Mouse (Mus musculus): ENCODE results near the gene Pip4p1. TPM values are rescaled to one million over a fixed set of nuclear protein-coding genes. Genes with fewer than 3 reads are reported as not detected.
"Not testable (repeated sequence)": the region's sequence is repeated elsewhere in the genome, so short reads cannot be mapped to it uniquely, and the experiment has no call there.

Pip4p1 gene
- 67.3 and 73.1 TPM in 2 replicates for polyA plus RNA-seq (2016; fragmentation: Nextera tagmentation; extraction: Ambion mirVana)

GRCm38 (mm10) chr14:50930754-50931492 lies at the start of gene Pip4p1, which contains the start of gene Pnp:
Gene Pip4p1 (minus strand): TSS chr14:50930856.
Gene Pnp (plus strand): TSS chr14:50931082.
- Histone ChIP-seq H3K27ac (peak within 1 kb of the TSS; percentile 93), H3K4me1 (peaks cover 34% of the 10 kb centered on the region), H3K27me3 (no peaks in the 10 kb centered on the region), H3K4me2 (peak within 1 kb of the TSS; percentile 89), H3K9me3 (no peaks in the 10 kb centered on the region), H3K36me3 (replicated peaks) (peaks cover 34% of the 10 kb centered on the region), H3K4me3 (replicated peaks) (peak within 1 kb of the TSS; percentile 93), H3K9ac (peak within 1 kb of the TSS; percentile 96)
- under 1% methylated on average over 68 of the region's 68 CpGs for WGBS
- ATAC-seq (ENCODE audit: low FRiP score): peak; percentile 99

GRCm38 (mm10) chr14:50979631-50980030 lies 49.0 kb upstream of the Pip4p1 start:
- Histone ChIP-seq H3K36me3 (replicated peaks) (no peaks in the 10 kb centered on the region), H3K9me3 (no peaks in the 10 kb centered on the region), H3K4me2 (no peak overlapping the region), H3K4me1 (peaks cover 6% of the 10 kb centered on the region; the same call in 1 of the 2 replicates), H3K27ac (no peak overlapping the region), H3K4me3 (replicated peaks) (no peak overlapping the region), H3K27me3 (no peaks in the 10 kb centered on the region), H3K9ac (no peak overlapping the region)
- no peak for ATAC-seq (ENCODE audit: low FRiP score)

- H3K27ac ChIP-seq; H3K9ac ChIP-seq; H3K9me3 ChIP-seq; H3K27me3 ChIP-seq; H3K4me1 ChIP-seq; H3K4me3 ChIP-seq (replicated peaks); H3K4me2 ChIP-seq; H3K36me3 ChIP-seq (replicated peaks); ATAC-seq (ENCODE audit: low FRiP score): not testable (repeated sequence)
- 95% methylated on average over 6 of the region's 6 CpGs for WGBS
These were observed 47.8 kb upstream of the Pip4p1 start for GRCm38 (mm10) chr14:50978451-50978850.

GRCm38 (mm10) chr14:50976674-50977073 lies 46.0 kb upstream of the Pip4p1 start:
- Histone ChIP-seq H3K4me1 (peaks cover 6% of the 10 kb centered on the region; the same call in 1 of the 2 replicates), H3K4me2 (peak overlapping the region; percentile 1), H3K9me3 (no peaks in the 10 kb centered on the region), H3K27ac (no peak overlapping the region), H3K36me3 (replicated peaks) (no peaks in the 10 kb centered on the region), H3K27me3 (no peaks in the 10 kb centered on the region), H3K9ac (no peak overlapping the region), H3K4me3 (replicated peaks) (no peak overlapping the region)
- no peak for ATAC-seq (ENCODE audit: low FRiP score)
- 9% methylated on average over 9 of the region's 9 CpGs for WGBS

- Histone ChIP-seq H3K27me3 (no peaks in the 10 kb centered on the region), H3K9me3 (no peaks in the 10 kb centered on the region), H3K36me3 (replicated peaks) (no peaks in the 10 kb centered on the region), H3K4me1 (peaks cover 9% of the 10 kb centered on the region), H3K4me3 (replicated peaks) (no peak overlapping the region), H3K4me2 (no peak overlapping the region), H3K27ac (no peak overlapping the region), H3K9ac (no peak overlapping the region)
- 53% methylated on average over 5 of the region's 5 CpGs for WGBS
- no peak for ATAC-seq (ENCODE audit: low FRiP score)
These were observed 44.3 kb upstream of the Pip4p1 start for GRCm38 (mm10) chr14:50975001-50975400.

- H3K36me3 ChIP-seq (replicated peaks): no peaks in the 10 kb centered on the region
- WGBS: 22% methylated on average over 4 of the region's 4 CpGs
These were observed 43.0 kb upstream of the Pip4p1 start for GRCm38 (mm10) chr14:50973700-50974099.

GRCm38 (mm10) chr14:50973054-50973453 lies 42.4 kb upstream of the Pip4p1 start:
- H3K4me1 ChIP-seq: peaks cover 19% of the 10 kb centered on the region
- H3K9me3 ChIP-seq, H3K27me3 ChIP-seq: not testable (repeated sequence)

More at GRCm38 (mm10) chr14:50973700-50974099, 43.0 kb upstream of the Pip4p1 start:
- Histone ChIP-seq H3K4me3 (replicated peaks) (no peak overlapping the region), H3K4me2 (no peak overlapping the region), H3K9ac (no peak overlapping the region), H3K4me1 (peaks cover 19% of the 10 kb centered on the region), H3K27me3 (no peaks in the 10 kb centered on the region), H3K9me3 (no peaks in the 10 kb centered on the region), H3K27ac (no peak overlapping the region)
- no peak for ATAC-seq (ENCODE audit: low FRiP score)

GRCm38 (mm10) chr14:50970822-50971221 lies 40.2 kb upstream of the Pip4p1 start:
- Histone ChIP-seq H3K27me3 (no peaks in the 10 kb centered on the region), H3K4me3 (replicated peaks) (no peak overlapping the region), H3K9ac (no peak overlapping the region), H3K36me3 (replicated peaks) (no peaks in the 10 kb centered on the region), H3K9me3 (no peaks in the 10 kb centered on the region), H3K4me2 (no peak overlapping the region), H3K4me1 (peaks cover 13% of the 10 kb centered on the region), H3K27ac (no peak overlapping the region)
- 69% methylated on average over 1 of the region's 1 CpGs for WGBS
- no peak for ATAC-seq (ENCODE audit: low FRiP score)

More at GRCm38 (mm10) chr14:50973054-50973453, 42.4 kb upstream of the Pip4p1 start:
- WGBS: 91% methylated on average over 5 of the region's 5 CpGs
- not testable (repeated sequence) for H3K4me3 ChIP-seq (replicated peaks); H3K4me2 ChIP-seq; ATAC-seq (ENCODE audit: low FRiP score); H3K36me3 ChIP-seq (replicated peaks); H3K27ac ChIP-seq; H3K9ac ChIP-seq

GRCm38 (mm10) chr14:50969558-50970544 lies 39.2 kb upstream of the Pip4p1 start:
- WGBS: 13% methylated on average over 12 of the region's 12 CpGs
- 0 out of 2 replicates have a peak overlapping the region, but pooled peaks have one; percentile 15 for H3K27ac ChIP-seq
- ATAC-seq (ENCODE audit: low FRiP score): no peak

GRCm38 (mm10) chr14:50969041-50969440 lies 38.4 kb upstream of the Pip4p1 start:
- Histone ChIP-seq H3K4me3 (replicated peaks) (no peak overlapping the region), H3K9ac (no peak overlapping the region), H3K4me1 (peaks cover 13% of the 10 kb centered on the region), H3K36me3 (replicated peaks) (no peaks in the 10 kb centered on the region), H3K4me2 (no peak overlapping the region), H3K9me3 (no peaks in the 10 kb centered on the region), H3K27ac (no peak overlapping the region), H3K27me3 (no peaks in the 10 kb centered on the region)
- ATAC-seq (ENCODE audit: low FRiP score): no peak
- 0% methylated on average over 1 of the region's 1 CpGs for WGBS

More at GRCm38 (mm10) chr14:50969558-50970544, 39.2 kb upstream of the Pip4p1 start:
- H3K9me3 ChIP-seq: no peaks in the 10 kb centered on the region
- peaks cover 13% of the 10 kb centered on the region for H3K4me1 ChIP-seq
- no peak overlapping the region for H3K9ac ChIP-seq
- no peaks in the 10 kb centered on the region for H3K27me3 ChIP-seq
- H3K4me3 ChIP-seq (replicated peaks): no peak overlapping the region
- H3K36me3 ChIP-seq (replicated peaks): no peaks in the 10 kb centered on the region
- peak overlapping the region; percentile 29 for H3K4me2 ChIP-seq

GRCm38 (mm10) chr14:50968216-50968980 lies 37.7 kb upstream of the Pip4p1 start:
- H3K4me2 ChIP-seq: no peak overlapping the region
- peaks cover 13% of the 10 kb centered on the region for H3K4me1 ChIP-seq
- no peak overlapping the region for H3K9ac ChIP-seq
- no peak overlapping the region for H3K4me3 ChIP-seq (replicated peaks)
- no peak for ATAC-seq (ENCODE audit: low FRiP score)
- 79% methylated on average over 5 of the region's 5 CpGs for WGBS
- no peaks in the 10 kb centered on the region for H3K9me3 ChIP-seq
- H3K27me3 ChIP-seq: no peaks in the 10 kb centered on the region
- H3K36me3 ChIP-seq (replicated peaks): no peaks in the 10 kb centered on the region
- no peak overlapping the region for H3K27ac ChIP-seq
